Mouse (Mus musculus): ENCODE data around the gene Pdik1l. TPM values are rescaled to one million over a fixed set of nuclear protein-coding genes. Genes with fewer than 3 reads are reported as not detected.

Pdik1l gene
- total RNA-seq, 1 experiment, result 13.2 TPM

- no peak for DNase-seq (ENCODE audit: low read depth, low spot score)
- Histone ChIP-seq H3K4me3 (ENCODE audit: insufficient read depth in 1 of 2, low read depth in 1 of 2, low read length in 2 of 2, poor library complexity in 1 of 2, severe bottlenecking in 1 of 2) (no peak overlapping the region), H3K9ac (ENCODE audit: insufficient read depth, low read depth, low read length, poor library complexity, severe bottlenecking) (no peak overlapping the region), H3K36me3 (ENCODE audit: control insufficient read depth, insufficient read depth, low read length, poor library complexity, severe bottlenecking) (no peaks in the 10 kb centered on the region), H3K9me3 (ENCODE audit: control insufficient read depth, insufficient read depth, low read depth, low read length) (no peaks in the 10 kb centered on the region), H3K27ac (ENCODE audit: insufficient read depth, low read depth, low read length, poor library complexity, severe bottlenecking) (no peak overlapping the region), H3K4me1 (ENCODE audit: control insufficient read depth in 2 of 2, insufficient read depth in 2 of 2, low read length in 2 of 2, poor library complexity in 1 of 2) (peaks cover 0 to 3% of the 10 kb centered on the region in 2 experiments; a peak in 1 of 4 replicates)
- in situ Hi-C loops (cut with MboI; ENCODE audit: low sequenced_read_pairs in 2 of 2, unreplicated experiment in 2 of 2), result no loop called here
- TF ChIP-seq ZC3H11A (IDR thresholded peaks at IDR 0.05; ENCODE audit: borderline replicate concordance, low read depth, low read length) (no peak), HCFC1 (IDR thresholded peaks at IDR 0.05; ENCODE audit: borderline replicate concordance, insufficient read depth, low read length) (no peak), MAFK (IDR thresholded peaks at IDR 0.05; ENCODE audit: insufficient read depth, low read depth, low read length) (no peak), ZNF384 (IDR thresholded peaks at IDR 0.05; ENCODE audit: low read depth, low read length) (no peak), CHD2 (IDR thresholded peaks at IDR 0.05; ENCODE audit: low read depth, low read length) (no peak)
These were observed 5.5 kb upstream of the Pdik1l start for GRCm38 (mm10) chr4:134293061-134293691.

DNA sequence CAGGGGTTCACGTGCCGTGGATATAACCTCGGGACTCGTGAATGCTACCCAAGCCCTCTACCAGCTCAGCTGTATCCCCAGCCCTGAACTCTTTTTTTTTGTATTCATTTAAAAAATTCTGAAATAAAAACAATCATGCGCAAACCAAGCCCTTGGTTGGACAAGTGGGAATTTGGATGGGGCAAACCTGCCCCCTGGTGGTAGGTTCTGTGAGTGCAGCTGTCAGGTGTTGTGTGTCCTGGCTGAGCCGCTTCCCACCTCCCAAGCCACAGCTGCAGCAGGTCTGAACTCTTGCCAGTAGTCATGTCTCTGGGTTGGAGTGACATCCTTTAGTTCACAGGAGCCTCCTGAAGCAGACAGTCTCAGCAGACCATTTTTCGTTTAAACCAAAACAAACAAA, 4.4 kb upstream of the Pdik1l start:
- peak; percentile 67 for DNase-seq (ENCODE audit: low read depth, low spot score)
- Histone ChIP-seq H3K36me3 (ENCODE audit: control insufficient read depth, insufficient read depth, low read length, poor library complexity, severe bottlenecking) (no peaks in the 10 kb centered on the region), H3K27ac (ENCODE audit: insufficient read depth, low read depth, low read length, poor library complexity, severe bottlenecking) (no peak overlapping the region), H3K4me1 (ENCODE audit: control insufficient read depth in 2 of 2, insufficient read depth in 2 of 2, low read length in 2 of 2, poor library complexity in 1 of 2) (peaks cover 0 to 3% of the 10 kb centered on the region in 2 experiments; a peak in 1 of 4 replicates), H3K9ac (ENCODE audit: insufficient read depth, low read depth, low read length, poor library complexity, severe bottlenecking) (no peak overlapping the region), H3K4me3 (ENCODE audit: insufficient read depth in 1 of 2, low read depth in 1 of 2, low read length in 2 of 2, poor library complexity in 1 of 2, severe bottlenecking in 1 of 2) (no peak overlapping the region), H3K9me3 (ENCODE audit: control insufficient read depth, insufficient read depth, low read depth, low read length) (no peaks in the 10 kb centered on the region)
- no peak for TF ChIP-seq MAFK (IDR thresholded peaks at IDR 0.05; ENCODE audit: insufficient read depth, low read depth, low read length)
- no peak for TF ChIP-seq CHD2 (IDR thresholded peaks at IDR 0.05; ENCODE audit: low read depth, low read length)
- TF ChIP-seq ZC3H11A (IDR thresholded peaks at IDR 0.05; ENCODE audit: borderline replicate concordance, low read depth, low read length), result no peak
- TF ChIP-seq ZNF384 (IDR thresholded peaks at IDR 0.05; ENCODE audit: low read depth, low read length), result no peak
- TF ChIP-seq HCFC1 (IDR thresholded peaks at IDR 0.05; ENCODE audit: borderline replicate concordance, insufficient read depth, low read length), result no peak
- in situ Hi-C loops (cut with MboI; ENCODE audit: low sequenced_read_pairs in 2 of 2, unreplicated experiment in 2 of 2), result no loop called here

DNA sequence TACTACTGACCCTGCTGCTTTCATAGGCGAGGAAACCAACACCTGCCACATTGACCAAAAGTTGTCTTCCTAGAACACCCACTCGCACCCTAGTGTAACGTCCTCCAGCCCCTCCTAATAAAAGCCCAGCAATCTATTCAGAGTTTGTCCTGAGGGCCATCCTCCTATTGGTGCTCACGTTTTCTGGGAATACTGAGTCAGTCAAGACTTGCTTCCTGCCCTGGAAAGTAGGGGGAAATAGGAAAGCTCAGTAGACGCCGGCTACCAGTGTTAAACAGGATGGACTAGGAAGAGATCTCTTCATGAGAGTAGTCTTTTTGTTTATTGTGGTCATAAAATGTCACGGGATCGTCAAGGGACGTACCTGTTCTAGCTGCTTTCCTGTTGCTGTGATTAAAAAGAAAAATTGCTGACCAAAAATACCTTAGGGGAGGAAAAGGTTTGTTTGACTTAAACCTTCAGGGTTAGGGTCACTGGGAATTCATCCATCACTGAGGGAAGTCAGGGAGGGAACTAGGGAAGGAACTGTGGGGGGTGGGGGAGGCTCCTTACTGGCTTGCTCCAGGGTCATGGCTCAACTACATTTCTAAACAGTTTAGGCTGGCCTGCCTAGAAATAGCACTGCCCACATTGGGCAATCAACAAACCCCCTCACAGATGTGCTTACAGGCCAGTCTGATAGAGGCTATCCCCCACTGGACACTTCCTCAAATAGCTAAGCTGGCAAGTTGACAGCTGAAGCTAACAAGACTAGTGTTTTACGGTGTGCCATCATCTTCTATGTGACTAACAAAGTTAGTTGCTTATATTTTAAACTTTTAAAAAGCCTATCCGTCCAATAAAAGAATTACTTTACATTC, 932 bp upstream of the Pdik1l start:
- no peak for DNase-seq (ENCODE audit: low read depth, low spot score)
- Histone ChIP-seq H3K4me3 (ENCODE audit: insufficient read depth in 1 of 2, low read depth in 1 of 2, low read length in 2 of 2, poor library complexity in 1 of 2, severe bottlenecking in 1 of 2) (peak overlapping the region; percentile 89 to 93), H3K9me3 (ENCODE audit: control insufficient read depth, insufficient read depth, low read depth, low read length) (no peaks in the 10 kb centered on the region), H3K36me3 (ENCODE audit: control insufficient read depth, insufficient read depth, low read length, poor library complexity, severe bottlenecking) (peaks cover 5% of the 10 kb centered on the region; the same call in 1 of the 2 replicates), H3K9ac (ENCODE audit: insufficient read depth, low read depth, low read length, poor library complexity, severe bottlenecking) (peak overlapping the region; percentile 97), H3K4me1 (ENCODE audit: control insufficient read depth in 2 of 2, insufficient read depth in 2 of 2, low read length in 2 of 2, poor library complexity in 1 of 2) (peaks cover 0 to 4% of the 10 kb centered on the region in 2 experiments; a peak in 1 of 4 replicates), H3K27ac (ENCODE audit: insufficient read depth, low read depth, low read length, poor library complexity, severe bottlenecking) (peak overlapping the region; percentile 48; the same call in 1 of the 2 replicates)
- in situ Hi-C loops (cut with MboI; ENCODE audit: low sequenced_read_pairs in 2 of 2, unreplicated experiment in 2 of 2), result no loop called here
- TF ChIP-seq CHD2 (IDR thresholded peaks at IDR 0.05; ENCODE audit: low read depth, low read length) (no peak), HCFC1 (IDR thresholded peaks at IDR 0.05; ENCODE audit: borderline replicate concordance, insufficient read depth, low read length) (no peak), ZNF384 (IDR thresholded peaks at IDR 0.05; ENCODE audit: low read depth, low read length) (no peak), MAFK (IDR thresholded peaks at IDR 0.05; ENCODE audit: insufficient read depth, low read depth, low read length) (no peak), ZC3H11A (IDR thresholded peaks at IDR 0.05; ENCODE audit: borderline replicate concordance, low read depth, low read length) (no peak)

GRCm38 (mm10) chr4:134287168-134287564, 529 bp downstream of the Pdik1l start:
- in situ Hi-C loops (cut with MboI; ENCODE audit: low sequenced_read_pairs in 2 of 2, unreplicated experiment in 2 of 2), result no loop called here
- peaks cover 0 to 4% of the 10 kb centered on the region in 2 experiments; a peak in 1 of 4 replicates for H3K4me1 ChIP-seq (ENCODE audit: control insufficient read depth in 2 of 2, insufficient read depth in 2 of 2, low read length in 2 of 2, poor library complexity in 1 of 2)
- H3K27ac ChIP-seq (ENCODE audit: insufficient read depth, low read depth, low read length, poor library complexity, severe bottlenecking), result peak overlapping the region; percentile 92
- peak; percentile 74 for DNase-seq (ENCODE audit: low read depth, low spot score)
- H3K4me3 ChIP-seq (ENCODE audit: insufficient read depth in 1 of 2, low read depth in 1 of 2, low read length in 2 of 2, poor library complexity in 1 of 2, severe bottlenecking in 1 of 2), result peak overlapping the region; percentile 89 to 93
- TF ChIP-seq ZC3H11A (IDR thresholded peaks at IDR 0.05; ENCODE audit: borderline replicate concordance, low read depth, low read length) (no peak), CHD2 (IDR thresholded peaks at IDR 0.05; ENCODE audit: low read depth, low read length) (no peak), HCFC1 (IDR thresholded peaks at IDR 0.05; ENCODE audit: borderline replicate concordance, insufficient read depth, low read length) (no peak), MAFK (IDR thresholded peaks at IDR 0.05; ENCODE audit: insufficient read depth, low read depth, low read length) (no peak), ZNF384 (IDR thresholded peaks at IDR 0.05; ENCODE audit: low read depth, low read length) (no peak)
- H3K36me3 ChIP-seq (ENCODE audit: control insufficient read depth, insufficient read depth, low read length, poor library complexity, severe bottlenecking), result peaks cover 7% of the 10 kb centered on the region; the same call in 1 of the 2 replicates
- no peaks in the 10 kb centered on the region for H3K9me3 ChIP-seq (ENCODE audit: control insufficient read depth, insufficient read depth, low read depth, low read length)
- peak overlapping the region; percentile 97 for H3K9ac ChIP-seq (ENCODE audit: insufficient read depth, low read depth, low read length, poor library complexity, severe bottlenecking)
